8 mouse cellular contexts compared by ENCODE assay signal in the genomic region with DNA sequence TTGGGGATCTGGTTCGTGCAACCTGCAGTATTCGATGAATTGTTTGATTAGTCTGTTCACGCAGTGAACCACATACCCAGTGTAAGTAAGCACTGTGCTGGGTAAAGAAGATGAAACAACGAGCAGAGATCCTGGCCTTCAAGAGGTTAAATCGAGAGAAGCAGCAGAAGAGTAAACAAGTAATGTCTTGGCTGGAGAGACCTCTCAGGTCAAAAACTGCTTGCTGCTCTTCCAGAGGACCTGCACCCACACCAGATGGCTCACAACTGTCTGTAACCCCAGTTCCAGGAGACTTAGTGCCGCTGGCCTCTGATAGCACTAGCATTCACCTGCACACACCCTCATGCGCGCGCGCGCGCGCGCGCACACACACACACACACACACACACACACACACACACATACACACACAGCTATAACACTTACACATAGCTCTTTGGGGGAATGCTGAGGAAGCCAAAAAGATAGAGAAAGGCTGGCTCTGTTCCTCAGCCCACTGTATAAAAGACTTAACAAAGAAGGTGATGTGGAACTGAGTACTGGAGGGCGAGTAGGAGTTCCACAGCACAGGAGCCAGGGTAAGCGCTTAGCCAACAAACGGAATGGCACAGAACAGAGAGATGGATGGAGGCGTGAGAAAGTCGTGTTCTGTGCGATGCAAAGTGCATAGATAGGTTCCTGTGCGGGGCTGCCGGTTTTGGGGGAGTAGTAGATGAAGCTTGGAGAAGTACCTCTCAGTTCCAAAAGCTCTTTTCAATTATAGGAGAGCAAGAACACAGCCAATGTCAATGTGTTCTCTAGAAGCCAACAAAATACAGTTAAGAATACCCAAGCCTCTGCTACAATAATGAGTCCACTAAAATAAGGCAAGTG. TPM values are rescaled to one million over a fixed set of nuclear protein-coding genes. Genes with fewer than 3 reads are reported as not detected.
DNase-seq lines count a peak whose midpoint lies in the region; ATAC-seq and TF ChIP-seq lines count a peak whose summit lies in the region.

No protein-coding gene starts in this region.

- H3K9me3 ChIP-seq in megakaryocyte, embryonic 14.5 days = no peaks in the 10 kb centered on the region
- no peaks in the 10 kb centered on the region for H3K9me3 ChIP-seq in forebrain, embryonic 16.5 days (ENCODE audit: control insufficient read depth, low read length)
- H3K9me3 ChIP-seq in kidney, postnatal 0 days (replicated peaks; ENCODE audit: low read length) = no peaks in the 10 kb centered on the region
- no peaks in the 10 kb centered on the region for H3K9me3 ChIP-seq in lung, embryonic 14.5 days (ENCODE audit: low read depth, low read length)

- H3K27ac ChIP-seq in forebrain, embryonic 16.5 days (ENCODE audit: low read length) = peak overlapping the region; percentile 94
- H3K27ac ChIP-seq in kidney, postnatal 0 days = peak overlapping the region; percentile 96
- peak overlapping the region; percentile 82 for H3K27ac ChIP-seq in lung, embryonic 14.5 days (ENCODE audit: low read depth)

- peak; percentile 59 for DNase-seq in c-Kit-positive CD71-positive TER-119-positive erythroid progenitor cells, embryonic 14.5 days (ENCODE audit: low spot score)
- peak; percentile 59 for DNase-seq in kidney, postnatal 0 days (ENCODE audit: low spot score)
- no peak for DNase-seq in lung, embryonic 14.5 days
- DNase-seq in right cerebral cortex, postnatal 25 days = peak; percentile 52

- H3K36me3 ChIP-seq in megakaryocyte, embryonic 14.5 days (replicated peaks; ENCODE audit: low read length) = peaks cover 12% of the 10 kb centered on the region
- no peaks in the 10 kb centered on the region for H3K36me3 ChIP-seq in forebrain, embryonic 16.5 days (ENCODE audit: control insufficient read depth, insufficient read depth)
- H3K36me3 ChIP-seq in kidney, postnatal 0 days (ENCODE audit: insufficient read depth, low read length) = no peaks in the 10 kb centered on the region
- no peaks in the 10 kb centered on the region for H3K36me3 ChIP-seq in lung, embryonic 14.5 days (ENCODE audit: insufficient read depth)

- H3K4me2 ChIP-seq in forebrain, embryonic 16.5 days (ENCODE audit: low read length) = peak overlapping the region; percentile 70
- peak overlapping the region; percentile 78 for H3K4me2 ChIP-seq in kidney, postnatal 0 days (ENCODE audit: low read length)
- peak overlapping the region; percentile 89 for H3K4me2 ChIP-seq in lung, embryonic 14.5 days

- peak overlapping the region; percentile 59 for H3K9ac ChIP-seq in forebrain, embryonic 16.5 days (replicated peaks; ENCODE audit: low read depth, low read length)
- H3K9ac ChIP-seq in kidney, postnatal 0 days (ENCODE audit: low read depth, low read length) = peak overlapping the region; percentile 59
- H3K9ac ChIP-seq in lung, embryonic 14.5 days = peak overlapping the region; percentile 96

- TF ChIP-seq CTCF in kidney, postnatal 0 days (IDR thresholded peaks at IDR 0.05; ENCODE audit: low read depth) = no peak
- TF ChIP-seq CTCF in lung, embryonic 14.5 days (IDR thresholded peaks at IDR 0.05; ENCODE audit: low read depth) = no peak

- no peak for ATAC-seq in megakaryocyte, adult 5-6 weeks (ENCODE audit: poor library complexity, severe bottlenecking)
- peak; percentile 79 for ATAC-seq in forebrain, embryonic 16.5 days
- peak; percentile 33 for ATAC-seq in kidney, postnatal 0 days (replicated peaks; ENCODE audit: low FRiP score, low read depth)
- peak; percentile 39; the same call in 1 of the 2 replicates for ATAC-seq in lung, embryonic 14.5 days (ENCODE audit: insufficient read depth)
- no peak for ATAC-seq in monocyte, adult 5-6 weeks (replicated peaks; ENCODE audit: insufficient number of reproducible peaks, low FRiP score, low TSS enrichment, poor library complexity, severe bottlenecking)

- WGBS in forebrain, embryonic 16.5 days = under 1% methylated on average over 23 of the region's 23 CpGs
- 1% methylated on average over 23 of the region's 23 CpGs for WGBS in kidney, postnatal 0 days
- under 1% methylated on average over 23 of the region's 23 CpGs for WGBS in lung, embryonic 14.5 days

- no peaks in the 10 kb centered on the region for H3K27me3 ChIP-seq in megakaryocyte, embryonic 14.5 days (replicated peaks)
- no peaks in the 10 kb centered on the region for H3K27me3 ChIP-seq in forebrain, embryonic 16.5 days (replicated peaks; ENCODE audit: control insufficient read depth, insufficient read depth, low read length)
- H3K27me3 ChIP-seq in kidney, postnatal 0 days (ENCODE audit: insufficient read depth, low read length) = no peaks in the 10 kb centered on the region
- H3K27me3 ChIP-seq in lung, embryonic 14.5 days (ENCODE audit: insufficient read depth, low read length) = no peaks in the 10 kb centered on the region

- peak overlapping the region; percentile 96 for H3K4me3 ChIP-seq in megakaryocyte, embryonic 14.5 days (replicated peaks)
- H3K4me3 ChIP-seq in forebrain, embryonic 16.5 days (replicated peaks; ENCODE audit: low read length) = peak overlapping the region; percentile 81
- peak overlapping the region; percentile 99 for H3K4me3 ChIP-seq in kidney, postnatal 0 days (replicated peaks; ENCODE audit: low read depth, low read length)
- peak overlapping the region; percentile 99 for H3K4me3 ChIP-seq in lung, embryonic 14.5 days (ENCODE audit: low read depth, low read length)

- peaks cover 75% of the 10 kb centered on the region for H3K4me1 ChIP-seq in megakaryocyte, embryonic 14.5 days
- H3K4me1 ChIP-seq in forebrain, embryonic 16.5 days (replicated peaks; ENCODE audit: control insufficient read depth, insufficient read depth, low read length) = peaks cover 22% of the 10 kb centered on the region
- peaks cover 13% of the 10 kb centered on the region; the same call in 1 of the 2 replicates for H3K4me1 ChIP-seq in kidney, postnatal 0 days (replicated peaks; ENCODE audit: insufficient read depth, low read length)
- H3K4me1 ChIP-seq in lung, embryonic 14.5 days (ENCODE audit: insufficient read depth) = 0 out of 2 replicates have a peak, but pooled peaks cover 3% of the 10 kb centered on the region

RNA-seq across cellular contexts. Expression of a gene that starts 0.8 kb away (rescaled TPM):
- polyA plus RNA-seq in megakaryocyte, embryonic 14.5 days (2012; ENCODE audit: insufficient read depth, low replicate concordance) = 30.1 and 77.5 TPM in 2 replicates
- 109 TPM in 2 replicates for total RNA-seq in megakaryocyte, adult 5-6 weeks (2015)
- total RNA-seq in megakaryocyte, adult 5-6 weeks (2017) = 68.7 and 124 TPM in 2 replicates
- polyA plus RNA-seq in forebrain, embryonic 16.5 days (2015; fragmentation: Nextera tagmentation; extraction: Ambion mirVana) = 188 and 194 TPM in 2 replicates
- polyA plus RNA-seq in kidney, postnatal 0 days (2015; fragmentation: Nextera tagmentation; extraction: Ambion mirVana) = 69.9 and 72.8 TPM in 2 replicates
- polyA plus RNA-seq in lung, embryonic 14.5 days (2014; fragmentation: Nextera tagmentation; extraction: Ambion mirVana) = 41.5 and 48.7 TPM in 2 replicates
- 28.1 to 56.7 TPM (median 47.2 TPM) in 3 replicates for total RNA-seq in monocyte, adult 5-6 weeks (2017)

RNA-seq across cellular contexts. Expression of a gene that starts 56.0 kb away (rescaled TPM):
- 22.7 and 34.8 TPM in 2 replicates for polyA plus RNA-seq in megakaryocyte, embryonic 14.5 days (2012; ENCODE audit: insufficient read depth, low replicate concordance)
- total RNA-seq in megakaryocyte, adult 5-6 weeks (2015) = 16.1 and 17.1 TPM in 2 replicates
- 15.9 and 18.8 TPM in 2 replicates for total RNA-seq in megakaryocyte, adult 5-6 weeks (2017)
- 29.1 and 29.8 TPM in 2 replicates for polyA plus RNA-seq in forebrain, embryonic 16.5 days (2015; fragmentation: Nextera tagmentation; extraction: Ambion mirVana)
- polyA plus RNA-seq in kidney, postnatal 0 days (2015; fragmentation: Nextera tagmentation; extraction: Ambion mirVana) = 19.6 TPM in 2 replicates
- 18.5 and 20.9 TPM in 2 replicates for polyA plus RNA-seq in lung, embryonic 14.5 days (2014; fragmentation: Nextera tagmentation; extraction: Ambion mirVana)
- 10.8 to 33.1 TPM (median 10.9 TPM) in 3 replicates for total RNA-seq in monocyte, adult 5-6 weeks (2017)

Comparison
In these comparisons a context has a peak if more than half of its experiments do, and no peak if none do; other contexts are left out.
1. ATAC-seq: peak in forebrain, embryonic 16.5 days (single experiment), kidney, postnatal 0 days (single experiment) and lung, embryonic 14.5 days (single experiment); none in megakaryocyte, adult 5-6 weeks (single experiment) and monocyte, adult 5-6 weeks (single experiment).
2. Peak in every context shown above with its lines, with median percentiles within 50 percentile points of each other: H3K4me3 ChIP-seq, H3K27ac ChIP-seq, H3K4me2 ChIP-seq and H3K9ac ChIP-seq.